Mouse (Mus musculus): ENCODE data around the gene Med13. TPM values are rescaled to one million over a fixed set of nuclear protein-coding genes. Genes with fewer than 3 reads are reported as not detected.

The Med13 gene
- polyA plus RNA-seq, 1 experiment from 2014 or later: 14.6 TPM

GRCm38 (mm10) chr11:86225761-86226160, 131.6 kb downstream of the Med13 start:
- ATAC-seq (ENCODE audit: insufficient read depth, low FRiP score, low TSS enrichment) (no peak), DNase-seq (ENCODE audit: low spot score) (no peak)
- Histone ChIP-seq H3K27ac (ENCODE audit: low read depth, low read length) (no peak overlapping the region), H3K36me3 (ENCODE audit: control insufficient read depth, insufficient read depth, low read length) (peaks cover 6% of the 10 kb centered on the region; the same call in 1 of the 2 replicates), H3K4me2 (ENCODE audit: low read depth) (no peak overlapping the region), H3K9ac (ENCODE audit: low read length) (no peak overlapping the region), H3K4me3 (ENCODE audit: low read depth, low read length) (no peak overlapping the region), H3K4me1 (ENCODE audit: control insufficient read depth, insufficient read depth, low read length) (no peaks in the 10 kb centered on the region), H3K9me3 (ENCODE audit: control insufficient read depth, low read length) (no peaks in the 10 kb centered on the region), H3K27me3 (ENCODE audit: control insufficient read depth, insufficient read depth, low read length) (no peaks in the 10 kb centered on the region)
- WGBS: 96% methylated on average over 4 of the region's 4 CpGs

Other genes with a start within 250 kb of the Med13 start
- gene Brip1, start 156.4 kb downstream of the Med13 start, polyA plus RNA-seq (2014; fragmentation: Nextera tagmentation; extraction: Ambion mirVana): 9.6 and 10.2 TPM in 2 replicates
- 51.2 and 52.2 TPM in 2 replicates for gene Ints2, start 100.0 kb downstream of the Med13 start, polyA plus RNA-seq (2014; fragmentation: Nextera tagmentation; extraction: Ambion mirVana)
- 21.3 and 21.5 TPM in 2 replicates for gene Rnft1, start 127.1 kb upstream of the Med13 start, polyA plus RNA-seq (2014; fragmentation: Nextera tagmentation; extraction: Ambion mirVana)
- gene Rps6kb1, start 187.2 kb upstream of the Med13 start, polyA plus RNA-seq (2014; fragmentation: Nextera tagmentation; extraction: Ambion mirVana): 56.4 and 57.7 TPM in 2 replicates
- gene Tubd1, start 187.4 kb upstream of the Med13 start, polyA plus RNA-seq (2014; fragmentation: Nextera tagmentation; extraction: Ambion mirVana): 11.3 and 13.2 TPM in 2 replicates